Mouse (Mus musculus): ENCODE results near the gene Lce1m. TPM values are rescaled to one million over a fixed set of nuclear protein-coding genes. Genes with fewer than 3 reads are reported as not detected.

The Lce1m gene
- polyA plus RNA-seq (2012; rRNA removed), result not detected in 2 replicates

GRCm38 (mm10) chr3:93018960-93019359 lies at the start of gene Lce1m:
Gene Lce1m, minus strand, starts transcription at chr3:93019060.

GRCm38 (mm10) chr3:93068523-93068922 lies 49.7 kb upstream of the Lce1m start, which contains the start of gene Gm4858:
Gene Gm4858, plus strand, starts transcription at chr3:93068823.

GRCm38 (mm10) chr3:93015460-93016104 lies 3.3 kb downstream of the Lce1m start, which contains the start of gene Crct1:
Gene Crct1, minus strand, starts transcription at chr3:93015687.

GRCm38 (mm10) chr3:92991926-92992325 lies 26.9 kb downstream of the Lce1m start, which contains the start of gene Lce3f:
Gene Lce3f, plus strand, starts transcription at chr3:92992226.

Other genes with a start within 250 kb of the Lce1m start
- not detected in 2 replicates for gene Lce1i, start 240.2 kb downstream of the Lce1m start, polyA plus RNA-seq (2012; rRNA removed)
- gene Lce1j, start 228.5 kb downstream of the Lce1m start, polyA plus RNA-seq (2012; rRNA removed), result 0.60 TPM in 1 of 2 replicates, not detected in the other
- gene Lce1k, start 211.2 kb downstream of the Lce1m start, polyA plus RNA-seq (2012; rRNA removed), result not detected in 2 replicates
- not detected in 2 replicates for gene Kprp, start 191.8 kb downstream of the Lce1m start, polyA plus RNA-seq (2012; rRNA removed)
- gene Lce1l, start 167.8 kb downstream of the Lce1m start, polyA plus RNA-seq (2012; rRNA removed), result not detected in 2 replicates
- not detected in 2 replicates for gene 2310050C09Rik, start 148.8 kb downstream of the Lce1m start, polyA plus RNA-seq (2012; rRNA removed)
- gene Lce3a, start 92.8 kb downstream of the Lce1m start, polyA plus RNA-seq (2012; rRNA removed), result not detected in 2 replicates
- not detected in 2 replicates for gene Lce3b, start 86.1 kb downstream of the Lce1m start, polyA plus RNA-seq (2012; rRNA removed)
- gene Lce3c, start 74.6 kb downstream of the Lce1m start, polyA plus RNA-seq (2012; rRNA removed), result not detected in 2 replicates
- gene Lce3d, start 61.7 kb downstream of the Lce1m start, polyA plus RNA-seq (2012; rRNA removed), result not detected in 2 replicates
- 0.29 TPM in 1 of 2 replicates, not detected in the other for gene Lce3e, start 52.0 kb downstream of the Lce1m start, polyA plus RNA-seq (2012; rRNA removed)
- gene Lce3f, start 26.8 kb downstream of the Lce1m start, polyA plus RNA-seq (2012; rRNA removed), result 0.29 TPM in 1 of 2 replicates, not detected in the other
- gene Crct1, start 3.4 kb downstream of the Lce1m start, polyA plus RNA-seq (2012; rRNA removed), result not detected in 2 replicates
- not detected in 2 replicates for gene Gm4858, start 49.8 kb upstream of the Lce1m start, polyA plus RNA-seq (2012; rRNA removed)
- not detected in 2 replicates for gene Crnn, start 125.7 kb upstream of the Lce1m start, polyA plus RNA-seq (2012; rRNA removed)
- gene Flg2, start 178.2 kb upstream of the Lce1m start, polyA plus RNA-seq (2012; rRNA removed), result not detected in 2 replicates